Mouse (Mus musculus): ENCODE data around the gene Ppp1r15a. TPM values are rescaled to one million over a fixed set of nuclear protein-coding genes. Genes with fewer than 3 reads are reported as not detected.

Gene Ppp1r15a
- polyA plus RNA-seq, 1 experiment: 543 TPM

- no peaks in the 10 kb centered on the region for H3K9me3 ChIP-seq (ENCODE audit: control insufficient read depth, low read length)
- no peaks in the 10 kb centered on the region for H3K27me3 ChIP-seq (ENCODE audit: control insufficient read depth)
- peaks cover 10% of the 10 kb centered on the region for H3K4me1 ChIP-seq (ENCODE audit: control insufficient read depth)
- no peak within 1 kb of the TSS for H3K4me3 ChIP-seq (replicated peaks)
- H3K36me3 ChIP-seq (ENCODE audit: control insufficient read depth): no peaks in the 10 kb centered on the region
- TF ChIP-seq GATA1 (IDR thresholded peaks at IDR 0.05; ENCODE audit: low read length) (no peak), TAL1 (IDR thresholded peaks at IDR 0.05; ENCODE audit: low read length) (no peak)
Measured at GRCm38 (mm10) chr7:45554744-45555143, 28.7 kb upstream of the Ppp1r15a start, which contains the start of gene Hsd17b14. Gene Hsd17b14 (plus strand): TSS chr7:45554893.

DNA sequence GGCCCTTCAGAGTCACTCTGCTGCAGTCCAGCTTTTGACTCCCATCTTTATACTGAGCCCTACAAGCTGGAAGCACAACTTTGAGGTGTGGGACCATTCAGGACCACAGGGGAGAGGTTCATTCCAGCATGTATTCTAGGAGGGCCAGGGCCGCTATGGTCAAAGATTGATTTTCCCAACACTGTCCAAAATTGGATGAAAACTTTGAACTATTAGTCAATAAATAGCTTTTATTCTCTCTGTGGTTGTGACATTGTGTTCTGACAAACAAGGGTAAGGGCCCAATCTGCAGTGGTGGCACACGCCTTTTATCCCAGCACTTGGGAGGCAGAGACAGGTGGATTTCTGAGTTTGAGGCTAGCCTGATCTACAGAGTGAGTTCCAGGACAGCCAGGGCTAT is 27.9 kb upstream of the Ppp1r15a start:
- no peaks in the 10 kb centered on the region for H3K9me3 ChIP-seq (ENCODE audit: control insufficient read depth, low read length)
- peaks cover 10% of the 10 kb centered on the region for H3K4me1 ChIP-seq (ENCODE audit: control insufficient read depth)
- TF ChIP-seq GATA1 (IDR thresholded peaks at IDR 0.05; ENCODE audit: low read length): no peak
- no peak for TF ChIP-seq TAL1 (IDR thresholded peaks at IDR 0.05; ENCODE audit: low read length)
- no peaks in the 10 kb centered on the region for H3K27me3 ChIP-seq (ENCODE audit: control insufficient read depth)
- H3K4me3 ChIP-seq (replicated peaks): no peak overlapping the region
- no peaks in the 10 kb centered on the region for H3K36me3 ChIP-seq (ENCODE audit: control insufficient read depth)

DNA sequence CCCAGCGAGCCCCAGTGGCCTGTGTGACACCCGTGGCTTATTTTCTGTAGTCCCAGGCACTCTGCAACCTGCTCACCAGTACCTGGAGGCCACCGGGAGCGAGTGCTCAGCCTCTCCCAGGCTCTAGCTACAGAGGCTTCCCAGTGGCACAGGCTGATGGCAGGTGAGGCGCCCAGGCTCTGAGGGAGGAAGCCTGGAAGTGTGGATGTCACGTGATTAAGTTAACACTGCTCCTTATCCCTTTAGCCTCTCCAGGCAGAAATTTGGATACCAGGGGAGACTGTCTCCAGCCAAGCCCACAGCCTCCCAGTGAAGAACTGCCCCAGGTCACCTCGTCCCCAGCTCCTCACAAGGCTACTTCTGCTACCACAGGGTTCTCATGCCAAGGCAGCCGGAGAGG is 27.5 kb upstream of the Ppp1r15a start:
- Histone ChIP-seq H3K4me3 (replicated peaks) (no peak overlapping the region), H3K9me3 (ENCODE audit: control insufficient read depth, low read length) (no peaks in the 10 kb centered on the region), H3K36me3 (ENCODE audit: control insufficient read depth) (no peaks in the 10 kb centered on the region), H3K4me1 (ENCODE audit: control insufficient read depth) (peaks cover 10% of the 10 kb centered on the region), H3K27me3 (ENCODE audit: control insufficient read depth) (no peaks in the 10 kb centered on the region)
- TF ChIP-seq GATA1 (IDR thresholded peaks at IDR 0.05; ENCODE audit: low read length): no peak
- TF ChIP-seq TAL1 (IDR thresholded peaks at IDR 0.05; ENCODE audit: low read length): no peak

GRCm38 (mm10) chr7:45551512-45551883 is 25.4 kb upstream of the Ppp1r15a start:
- TF ChIP-seq GATA1 (IDR thresholded peaks at IDR 0.05; ENCODE audit: low read length): no peak
- Histone ChIP-seq H3K4me3 (replicated peaks) (no peak overlapping the region), H3K27me3 (ENCODE audit: control insufficient read depth) (no peaks in the 10 kb centered on the region), H3K9me3 (ENCODE audit: control insufficient read depth, low read length) (no peaks in the 10 kb centered on the region), H3K4me1 (ENCODE audit: control insufficient read depth) (peaks cover 10% of the 10 kb centered on the region), H3K36me3 (ENCODE audit: control insufficient read depth) (no peaks in the 10 kb centered on the region)

GRCm38 (mm10) chr7:45550821-45551511 is 24.9 kb upstream of the Ppp1r15a start:
- H3K4me1 ChIP-seq (ENCODE audit: control insufficient read depth): peaks cover 6% of the 10 kb centered on the region
- no peaks in the 10 kb centered on the region for H3K9me3 ChIP-seq (ENCODE audit: control insufficient read depth, low read length)
- H3K27me3 ChIP-seq (ENCODE audit: control insufficient read depth): 0 out of 2 replicates have a peak, but pooled peaks cover 3% of the 10 kb centered on the region
- TF ChIP-seq TAL1 (IDR thresholded peaks at IDR 0.05; ENCODE audit: low read length): no peak
- TF ChIP-seq GATA1 (IDR thresholded peaks at IDR 0.05; ENCODE audit: low read length): no peak
- H3K4me3 ChIP-seq (replicated peaks): no peak overlapping the region
- H3K36me3 ChIP-seq (ENCODE audit: control insufficient read depth): no peaks in the 10 kb centered on the region

DNA sequence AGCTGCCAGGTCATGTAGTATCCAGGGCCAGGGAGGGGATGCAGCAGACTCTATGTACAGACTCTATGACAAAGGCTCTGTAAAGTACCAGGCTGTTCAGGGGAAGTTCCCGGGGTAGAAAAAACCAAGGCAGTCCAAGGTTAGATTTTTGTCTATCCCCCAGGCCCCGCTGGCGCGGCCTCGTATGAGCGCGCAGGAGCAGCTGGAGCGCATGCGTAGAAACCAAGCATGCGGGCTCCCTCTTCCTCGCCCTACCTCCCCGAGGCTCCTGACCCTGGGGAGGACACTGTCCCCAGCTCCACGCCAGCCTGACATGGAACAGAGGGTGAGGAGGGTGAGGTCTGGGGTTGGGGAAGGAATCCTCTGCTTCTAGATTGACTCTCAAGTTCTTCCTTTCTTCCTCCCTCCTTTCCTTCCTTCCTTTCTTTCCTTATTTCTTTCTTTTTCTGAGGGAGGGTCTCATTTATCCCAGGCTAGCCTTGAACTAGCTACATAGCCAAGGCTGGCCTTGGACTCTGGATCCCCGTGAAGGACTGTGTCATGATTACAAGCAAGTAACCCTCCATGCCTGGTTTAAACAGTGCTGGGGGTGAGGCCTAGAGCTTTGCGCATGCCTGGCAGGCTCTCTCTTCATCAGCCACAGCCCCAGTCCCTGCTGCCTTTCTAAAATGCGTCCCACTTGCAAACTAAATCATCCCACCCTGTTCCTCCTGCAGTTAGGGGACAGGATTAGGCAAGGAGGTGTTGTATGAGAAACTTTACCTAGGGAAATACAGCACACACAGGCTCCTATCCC is 23.8 kb upstream of the Ppp1r15a start:
- TF ChIP-seq TAL1 (IDR thresholded peaks at IDR 0.05; ENCODE audit: low read length) (no peak), GATA1 (IDR thresholded peaks at IDR 0.05; ENCODE audit: low read length) (no peak)
- Histone ChIP-seq H3K4me1 (ENCODE audit: control insufficient read depth) (peaks cover 5% of the 10 kb centered on the region), H3K4me3 (replicated peaks) (no peak overlapping the region), H3K9me3 (ENCODE audit: control insufficient read depth, low read length) (no peaks in the 10 kb centered on the region), H3K27me3 (ENCODE audit: control insufficient read depth) (0 out of 2 replicates have a peak, but pooled peaks cover 3% of the 10 kb centered on the region), H3K36me3 (ENCODE audit: control insufficient read depth) (no peaks in the 10 kb centered on the region)

DNA sequence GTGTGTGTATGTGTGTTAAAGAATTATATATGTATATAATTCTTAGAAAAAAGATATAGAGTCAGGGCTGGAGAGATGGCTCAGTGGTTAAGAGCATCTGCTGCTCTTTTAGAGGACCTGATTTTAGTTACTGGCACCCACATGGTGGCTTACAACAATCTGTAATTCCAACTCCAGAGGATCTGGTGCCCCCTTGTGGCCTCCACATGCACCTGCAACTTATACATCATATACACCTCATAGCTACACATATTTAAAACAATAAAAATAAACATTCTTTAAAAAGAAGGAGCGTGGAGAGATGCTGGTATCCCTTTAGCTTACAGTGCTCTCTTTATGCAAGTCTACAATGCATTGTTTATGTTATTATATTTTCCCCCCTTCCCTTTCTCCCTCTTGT is 18.5 kb upstream of the Ppp1r15a start:
- Histone ChIP-seq H3K4me1 (ENCODE audit: control insufficient read depth) (no peaks in the 10 kb centered on the region), H3K4me3 (replicated peaks) (no peak overlapping the region), H3K36me3 (ENCODE audit: control insufficient read depth) (no peaks in the 10 kb centered on the region), H3K9me3 (ENCODE audit: control insufficient read depth, low read length) (peaks cover 8% of the 10 kb centered on the region), H3K27me3 (ENCODE audit: control insufficient read depth) (peaks cover 17% of the 10 kb centered on the region)
- TF ChIP-seq TAL1 (IDR thresholded peaks at IDR 0.05; ENCODE audit: low read length) (no peak), GATA1 (IDR thresholded peaks at IDR 0.05; ENCODE audit: low read length) (no peak)

GRCm38 (mm10) chr7:45540213-45540612 is 14.1 kb upstream of the Ppp1r15a start:
- Histone ChIP-seq H3K36me3 (ENCODE audit: control insufficient read depth) (no peaks in the 10 kb centered on the region), H3K27me3 (ENCODE audit: control insufficient read depth) (peaks cover 36% of the 10 kb centered on the region), H3K4me3 (replicated peaks) (no peak overlapping the region), H3K4me1 (ENCODE audit: control insufficient read depth) (peaks cover 5% of the 10 kb centered on the region), H3K9me3 (ENCODE audit: control insufficient read depth, low read length) (peaks cover 8% of the 10 kb centered on the region)
- no peak for TF ChIP-seq GATA1 (IDR thresholded peaks at IDR 0.05; ENCODE audit: low read length)
- TF ChIP-seq TAL1 (IDR thresholded peaks at IDR 0.05; ENCODE audit: low read length): no peak

DNA sequence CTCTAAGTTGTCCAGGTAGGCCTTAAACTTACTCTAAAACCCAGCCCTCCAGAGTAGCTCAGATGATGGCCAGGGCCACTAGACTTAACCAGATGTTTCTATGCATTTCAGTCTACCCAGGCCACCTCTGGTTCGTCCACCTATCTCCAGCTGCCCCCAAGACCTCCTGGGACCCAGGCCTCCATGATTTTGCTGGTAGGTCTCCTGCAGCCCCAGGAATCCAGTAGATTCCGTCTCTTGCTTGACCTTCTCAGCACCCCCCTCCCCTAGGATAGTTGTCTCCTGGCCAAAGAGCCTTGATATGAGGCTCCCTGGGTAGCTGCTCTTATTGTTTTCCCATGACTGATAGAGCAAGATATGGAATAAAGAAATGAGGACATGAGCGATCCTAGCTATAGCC is 13.0 kb upstream of the Ppp1r15a start:
- Histone ChIP-seq H3K4me1 (ENCODE audit: control insufficient read depth) (peaks cover 5% of the 10 kb centered on the region), H3K27me3 (ENCODE audit: control insufficient read depth) (peaks cover 36% of the 10 kb centered on the region), H3K4me3 (replicated peaks) (no peak overlapping the region), H3K9me3 (ENCODE audit: control insufficient read depth, low read length) (peaks cover 3% of the 10 kb centered on the region; the same call in 1 of the 2 replicates), H3K36me3 (ENCODE audit: control insufficient read depth) (no peaks in the 10 kb centered on the region)
- TF ChIP-seq GATA1 (IDR thresholded peaks at IDR 0.05; ENCODE audit: low read length): no peak
- no peak for TF ChIP-seq TAL1 (IDR thresholded peaks at IDR 0.05; ENCODE audit: low read length)

Data from erythroblast, embryonic 14.5 days (primary cell).